Mouse (Mus musculus) right cerebral cortex, postnatal 25 days (tissue): ENCODE measurements around the gene Dnajb12.

Experiments used
- DNase-seq: peaks from one replicate; pipeline ENCODE4 v3.0.0; 2022

Dnajb12 gene

GRCm38 (mm10) chr10:59879255-59880028, at the start of gene Dnajb12:
TSS of gene Dnajb12 (plus strand) at chr10:59879556.
- DNase-seq = peak; percentile 95

- DNase-seq = no peak
Observed at GRCm38 (mm10) chr10:59829886-59830285, 49.5 kb upstream of the Dnajb12 start.

DNA sequence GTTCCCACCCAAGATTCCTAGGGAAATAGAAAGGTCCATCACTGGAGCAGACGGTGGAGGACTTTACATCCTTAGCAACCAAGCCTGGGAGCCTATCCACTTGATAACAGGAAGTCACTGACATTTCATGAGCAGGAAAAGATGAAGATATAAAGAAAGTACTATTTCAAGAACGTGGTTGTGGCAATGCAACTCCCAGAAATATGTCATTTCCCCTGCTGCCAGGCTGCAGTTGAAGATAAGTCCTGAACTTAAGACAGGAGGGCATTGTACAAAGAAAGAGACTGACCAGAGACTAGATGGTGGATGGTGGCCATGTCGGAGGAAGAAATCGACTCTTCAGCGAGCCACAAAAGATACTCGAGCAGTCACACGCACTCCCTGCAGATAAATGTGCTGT, 47.4 kb upstream of the Dnajb12 start:
- no peak for DNase-seq

GRCm38 (mm10) chr10:59835301-59836155, 43.8 kb upstream of the Dnajb12 start:
- no peak for DNase-seq

- no peak for DNase-seq
Observed at GRCm38 (mm10) chr10:59837490-59837889, 41.9 kb upstream of the Dnajb12 start.

DNA sequence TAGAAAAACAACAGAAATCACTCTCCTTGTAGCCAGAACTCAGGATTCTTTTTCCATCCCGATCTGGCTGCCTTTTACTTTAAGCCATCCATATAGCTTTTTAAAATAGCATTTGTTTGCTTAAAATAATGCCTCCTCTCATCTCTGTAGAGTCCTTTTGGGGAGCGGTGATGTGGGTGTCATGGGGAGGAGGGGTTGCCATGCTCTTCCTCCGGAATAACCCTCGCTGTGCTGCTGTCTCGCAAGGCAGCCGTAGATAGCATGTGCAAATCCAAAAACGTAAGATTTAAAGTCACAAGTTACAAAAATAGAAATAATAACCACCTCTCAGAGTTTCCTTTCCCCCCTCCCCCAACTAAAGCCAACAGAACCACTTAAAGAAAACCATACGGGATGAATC, 37.9 kb upstream of the Dnajb12 start:
- DNase-seq = peak; percentile 31

- no peak for DNase-seq
Observed at GRCm38 (mm10) chr10:59843125-59843524, 36.2 kb upstream of the Dnajb12 start.

DNA sequence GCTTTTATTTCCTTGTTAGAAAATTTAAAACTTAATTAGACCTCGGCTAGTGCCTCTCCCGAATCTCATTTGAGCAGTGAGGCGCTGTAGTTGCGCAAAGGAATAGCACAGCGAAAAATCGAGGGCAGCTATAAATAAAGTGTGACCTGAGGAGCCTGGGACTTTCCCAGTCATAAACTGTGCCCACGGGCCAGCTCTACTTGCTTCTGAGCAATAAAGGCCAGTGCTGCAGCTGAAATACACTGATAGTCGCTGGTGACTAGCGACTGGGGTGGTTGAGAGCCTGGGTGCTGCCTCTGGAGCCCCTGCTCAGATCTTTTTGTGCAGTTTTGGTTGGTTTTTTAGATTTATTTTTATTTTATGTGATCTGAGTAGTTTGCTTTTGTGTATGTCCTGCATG, 34.7 kb upstream of the Dnajb12 start:
- no peak for DNase-seq

- DNase-seq = peak; percentile 55
Observed at GRCm38 (mm10) chr10:59846416-59846815, 32.9 kb upstream of the Dnajb12 start.

- DNase-seq = no peak
Observed at GRCm38 (mm10) chr10:59848079-59848877, 31.1 kb upstream of the Dnajb12 start.

- DNase-seq = no peak
Observed at GRCm38 (mm10) chr10:59848953-59849352, 30.4 kb upstream of the Dnajb12 start.

- DNase-seq = no peak
Observed at GRCm38 (mm10) chr10:59849371-59849770, 30.0 kb upstream of the Dnajb12 start.

DNA sequence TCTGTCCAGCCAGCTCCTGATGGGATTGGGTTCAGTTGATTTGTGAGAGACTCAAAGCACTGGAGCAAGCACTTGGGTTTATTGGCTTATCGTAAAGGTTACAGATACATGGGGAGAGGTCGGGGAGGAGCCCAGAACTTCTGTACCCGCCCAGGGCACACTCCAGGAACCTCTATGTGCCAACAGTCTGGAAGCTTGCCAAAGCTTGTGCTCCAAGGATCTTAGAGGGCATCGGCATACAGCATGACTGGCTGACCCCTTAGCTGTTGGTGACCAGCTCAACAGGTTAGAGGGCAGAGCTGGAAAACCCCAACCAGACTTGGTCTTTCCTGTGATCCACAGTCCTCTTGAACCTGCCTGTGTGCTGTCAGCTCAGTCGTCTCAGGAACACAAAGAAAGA, 22.2 kb upstream of the Dnajb12 start:
- no peak for DNase-seq

DNA sequence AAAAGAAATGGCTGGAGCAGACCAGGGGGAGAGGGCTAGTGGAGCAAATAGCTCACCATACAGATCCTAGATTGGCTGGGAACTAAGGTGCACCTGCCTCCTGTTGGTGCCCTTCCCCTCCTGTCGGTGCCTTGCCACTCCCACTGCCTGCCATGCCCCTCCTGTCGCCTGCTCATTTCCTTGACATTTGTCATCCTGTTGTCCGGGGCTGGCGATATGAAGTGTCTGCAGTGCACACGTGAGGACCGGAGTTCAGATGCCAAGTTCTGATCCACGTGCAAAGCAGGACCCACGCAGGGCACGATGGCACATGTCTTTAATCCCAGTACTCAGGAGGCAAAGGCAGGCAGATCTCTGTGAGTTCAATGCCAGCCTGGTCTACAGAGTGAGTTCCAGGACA, 18.7 kb upstream of the Dnajb12 start:
- DNase-seq = no peak

GRCm38 (mm10) chr10:59861201-59861600, 18.2 kb upstream of the Dnajb12 start:
- no peak for DNase-seq

DNA sequence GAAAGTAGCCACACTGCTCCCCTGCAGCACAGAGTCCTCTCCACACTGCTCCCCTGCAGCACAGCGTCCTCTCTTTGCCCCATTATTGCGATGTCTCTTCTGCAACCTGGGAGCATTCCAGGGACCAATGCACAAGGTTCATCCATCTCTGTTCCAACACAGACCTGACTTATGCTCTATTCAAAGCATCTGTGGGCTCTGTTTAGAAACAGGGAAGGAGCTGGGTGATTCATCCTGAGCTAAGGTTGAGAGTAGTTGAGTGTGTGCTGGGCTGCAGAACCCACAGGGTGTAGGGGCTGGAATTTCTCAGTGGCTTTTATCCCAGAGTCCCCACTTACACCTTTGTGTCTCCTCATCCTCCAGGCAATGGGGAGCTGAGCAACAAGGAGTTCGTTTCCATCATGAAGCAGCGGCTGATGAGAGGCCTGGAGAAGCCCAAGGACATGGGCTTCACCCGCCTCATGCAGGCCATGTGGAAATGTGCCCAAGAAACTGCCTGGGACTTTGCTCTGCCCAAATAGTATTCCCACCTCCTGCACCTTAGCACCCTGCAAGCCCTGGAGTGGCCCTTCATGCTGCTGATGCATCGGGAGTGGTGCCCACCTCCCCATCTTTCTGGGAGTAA, 16.4 kb upstream of the Dnajb12 start:
- no peak for DNase-seq

- DNase-seq = no peak
Observed at GRCm38 (mm10) chr10:59863620-59864019, 15.7 kb upstream of the Dnajb12 start.

DNA sequence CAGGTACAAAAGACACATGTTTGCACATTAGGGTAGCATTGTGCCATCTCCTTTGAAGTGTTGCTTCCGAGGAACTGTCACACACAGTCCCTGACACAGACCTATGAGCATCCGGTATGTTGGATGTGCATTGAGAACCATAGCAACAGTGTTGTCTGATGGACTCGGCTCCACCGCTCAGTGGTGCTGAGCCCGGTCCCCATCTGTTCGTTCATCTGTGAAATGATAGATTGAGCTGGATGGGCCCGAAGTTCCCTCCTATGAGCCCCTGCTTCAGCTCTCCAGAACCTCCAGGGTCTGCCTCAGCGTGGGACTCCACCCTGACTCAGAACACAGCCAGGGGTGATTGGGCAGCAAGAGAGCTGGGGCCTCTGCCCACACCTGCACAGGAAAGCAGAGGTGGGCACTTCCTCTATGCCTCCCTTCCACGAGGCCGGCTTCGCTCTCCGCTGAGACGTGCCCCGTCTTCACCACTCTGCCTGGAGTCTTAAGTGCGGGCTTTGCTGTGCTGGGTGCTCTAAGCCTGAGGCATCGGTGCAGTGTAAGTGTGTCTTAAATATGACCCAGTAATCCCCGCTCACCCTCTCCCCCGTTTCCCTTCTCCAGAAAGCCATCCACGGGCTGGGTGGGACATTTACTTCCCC, 15.0 kb upstream of the Dnajb12 start:
- DNase-seq = no peak

- DNase-seq = peak; percentile 81
Observed at GRCm38 (mm10) chr10:59864884-59865726, 14.3 kb upstream of the Dnajb12 start.

- DNase-seq = no peak
Observed at GRCm38 (mm10) chr10:59868266-59868665, 11.1 kb upstream of the Dnajb12 start.

- DNase-seq = no peak
Observed at GRCm38 (mm10) chr10:59870038-59870437, 9.3 kb upstream of the Dnajb12 start.
